Mouse (Mus musculus): ENCODE data around the gene Snd1. TPM values are rescaled to one million over a fixed set of nuclear protein-coding genes. Genes with fewer than 3 reads are reported as not detected.

The Snd1 gene
- polyA plus RNA-seq, 1 experiment from 2014 or later, result 56.6 TPM

DNA sequence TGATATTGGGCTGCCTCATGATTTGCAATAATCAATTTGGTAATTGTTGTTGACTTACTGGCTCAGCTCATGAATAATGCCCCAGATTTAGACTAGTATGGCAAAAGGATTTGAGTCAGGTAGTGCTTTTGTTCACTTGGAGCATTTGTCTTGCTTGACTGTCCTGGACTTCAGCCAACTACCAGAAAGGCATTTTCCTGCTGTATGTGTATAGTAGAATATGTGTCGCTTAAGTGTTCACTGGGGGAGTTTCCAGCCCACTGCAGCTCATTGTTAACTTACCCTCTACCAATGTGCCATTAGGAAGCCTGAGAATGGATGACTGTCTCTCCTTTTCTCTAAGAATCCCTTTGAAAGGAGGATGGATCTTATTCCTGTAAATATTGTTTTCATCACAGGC, 268.6 kb downstream of the Snd1 start:
- Histone ChIP-seq H3K9me3 (ENCODE audit: low read length) (no peaks in the 10 kb centered on the region), H3K27ac (ENCODE audit: low read length) (no peak overlapping the region), H3K27me3 (replicated peaks; ENCODE audit: insufficient read depth, low read length) (no peaks in the 10 kb centered on the region), H3K9ac (replicated peaks; ENCODE audit: low read depth) (no peak overlapping the region), H3K36me3 (ENCODE audit: insufficient read depth, low read length) (0 out of 2 replicates have a peak, but pooled peaks cover 6% of the 10 kb centered on the region), H3K4me1 (ENCODE audit: insufficient read depth, low read depth, low read length) (peaks cover 5% of the 10 kb centered on the region; the same call in 1 of the 2 replicates), H3K4me2 (replicated peaks; ENCODE audit: low read depth, low read length) (no peak overlapping the region), H3K4me3 (ENCODE audit: low read depth, low read length) (no peak overlapping the region)
- 31% methylated on average over 1 of the region's 1 CpGs for WGBS
- DNase-seq (ENCODE audit: low spot score), result peak; percentile 47
- ATAC-seq, result no peak
- TF ChIP-seq EP300 (IDR thresholded peaks at IDR 0.05) (no peak), CTCF (IDR thresholded peaks at IDR 0.05) (no peak)

DNA sequence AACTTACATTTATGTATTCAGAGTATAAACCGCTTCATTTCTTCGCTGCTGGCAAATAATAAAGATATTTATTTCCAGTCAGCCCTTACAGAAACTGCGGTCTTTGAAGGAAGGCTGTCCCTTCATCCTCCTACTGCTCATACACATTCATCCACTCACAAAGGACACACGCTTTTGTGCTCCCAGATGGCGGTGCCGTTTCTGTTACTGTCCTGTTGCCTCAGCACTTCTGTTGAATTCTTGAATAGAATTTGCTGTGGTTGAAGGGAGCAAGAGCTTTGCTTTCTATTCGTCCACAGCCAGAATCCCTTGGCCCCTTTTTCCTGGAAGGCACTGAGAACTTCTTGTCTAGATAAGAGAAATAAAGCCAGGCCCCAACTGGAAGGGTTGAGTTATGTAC, 270.9 kb downstream of the Snd1 start:
- no peak overlapping the region for H3K27ac ChIP-seq (ENCODE audit: low read length)
- DNase-seq (ENCODE audit: low spot score) (no peak), ATAC-seq (no peak)
- no peak for TF ChIP-seq CTCF (IDR thresholded peaks at IDR 0.05)
- TF ChIP-seq EP300 (IDR thresholded peaks at IDR 0.05), result no peak
- no peaks in the 10 kb centered on the region for H3K27me3 ChIP-seq (replicated peaks; ENCODE audit: insufficient read depth, low read length)
- no peak overlapping the region for H3K4me3 ChIP-seq (ENCODE audit: low read depth, low read length)
- 0 out of 2 replicates have a peak, but pooled peaks cover 6% of the 10 kb centered on the region for H3K36me3 ChIP-seq (ENCODE audit: insufficient read depth, low read length)
- 93% methylated on average over 7 of the region's 7 CpGs for WGBS
- H3K9me3 ChIP-seq (ENCODE audit: low read length), result no peaks in the 10 kb centered on the region
- peaks cover 5% of the 10 kb centered on the region; the same call in 1 of the 2 replicates for H3K4me1 ChIP-seq (ENCODE audit: insufficient read depth, low read depth, low read length)
- no peak overlapping the region for H3K4me2 ChIP-seq (replicated peaks; ENCODE audit: low read depth, low read length)
- no peak overlapping the region for H3K9ac ChIP-seq (replicated peaks; ENCODE audit: low read depth)

DNA sequence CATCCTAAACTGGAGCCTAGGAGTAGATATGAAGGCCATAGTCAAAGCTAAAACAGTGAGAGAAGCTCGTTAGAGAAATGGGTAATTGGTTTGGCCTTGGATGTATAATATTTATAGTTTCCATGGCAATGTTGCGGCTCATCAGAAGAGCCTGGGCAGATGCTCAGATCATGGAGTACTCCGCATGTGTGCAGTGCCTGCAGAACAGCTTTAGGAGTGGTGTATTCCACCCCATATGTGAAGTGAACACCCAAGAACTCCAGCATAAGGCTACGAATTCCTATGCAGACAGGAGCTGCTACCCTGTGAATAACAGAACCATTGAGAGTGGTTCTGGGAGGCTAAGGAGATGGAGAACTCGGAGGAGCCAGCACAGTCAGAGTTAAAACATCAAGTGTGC, 272.1 kb downstream of the Snd1 start:
- H3K9ac ChIP-seq (replicated peaks; ENCODE audit: low read depth), result no peak overlapping the region
- H3K27me3 ChIP-seq (replicated peaks; ENCODE audit: insufficient read depth, low read length), result no peaks in the 10 kb centered on the region
- DNase-seq (ENCODE audit: low spot score), result no peak
- WGBS, result 90% methylated on average over 5 of the region's 5 CpGs
- no peak for ATAC-seq
- H3K27ac ChIP-seq (ENCODE audit: low read length), result no peak overlapping the region
- peaks cover 5% of the 10 kb centered on the region; the same call in 1 of the 2 replicates for H3K4me1 ChIP-seq (ENCODE audit: insufficient read depth, low read depth, low read length)
- H3K36me3 ChIP-seq (ENCODE audit: insufficient read depth, low read length), result 0 out of 2 replicates have a peak, but pooled peaks cover 6% of the 10 kb centered on the region
- no peaks in the 10 kb centered on the region for H3K9me3 ChIP-seq (ENCODE audit: low read length)
- no peak overlapping the region for H3K4me2 ChIP-seq (replicated peaks; ENCODE audit: low read depth, low read length)
- no peak overlapping the region for H3K4me3 ChIP-seq (ENCODE audit: low read depth, low read length)
- TF ChIP-seq CTCF (IDR thresholded peaks at IDR 0.05) (no peak), EP300 (IDR thresholded peaks at IDR 0.05) (no peak)

GRCm38 (mm10) chr6:28747931-28748670, 273.2 kb downstream of the Snd1 start:
- Histone ChIP-seq H3K9me3 (ENCODE audit: low read length) (no peaks in the 10 kb centered on the region), H3K4me1 (ENCODE audit: insufficient read depth, low read depth, low read length) (peaks cover 5% of the 10 kb centered on the region; the same call in 1 of the 2 replicates), H3K27me3 (replicated peaks; ENCODE audit: insufficient read depth, low read length) (no peaks in the 10 kb centered on the region), H3K4me2 (replicated peaks; ENCODE audit: low read depth, low read length) (no peak overlapping the region), H3K9ac (replicated peaks; ENCODE audit: low read depth) (no peak overlapping the region), H3K36me3 (ENCODE audit: insufficient read depth, low read length) (0 out of 2 replicates have a peak, but pooled peaks cover 6% of the 10 kb centered on the region), H3K4me3 (ENCODE audit: low read depth, low read length) (no peak overlapping the region), H3K27ac (ENCODE audit: low read length) (no peak overlapping the region)
- DNase-seq (ENCODE audit: low spot score) (no peak), ATAC-seq (peak; percentile 46)
- no peak for TF ChIP-seq CTCF (IDR thresholded peaks at IDR 0.05)
- no peak for TF ChIP-seq EP300 (IDR thresholded peaks at IDR 0.05)
- WGBS, result 48% methylated on average over 14 of the region's 14 CpGs

- TF ChIP-seq CTCF (IDR thresholded peaks at IDR 0.05) (no peak), EP300 (IDR thresholded peaks at IDR 0.05) (no peak)
- DNase-seq (ENCODE audit: low spot score), result no peak
- Histone ChIP-seq H3K9me3 (ENCODE audit: low read length) (no peaks in the 10 kb centered on the region), H3K4me2 (replicated peaks; ENCODE audit: low read depth, low read length) (no peak overlapping the region), H3K36me3 (ENCODE audit: insufficient read depth, low read length) (0 out of 2 replicates have a peak, but pooled peaks cover 6% of the 10 kb centered on the region), H3K9ac (replicated peaks; ENCODE audit: low read depth) (no peak overlapping the region), H3K4me3 (ENCODE audit: low read depth, low read length) (no peak overlapping the region), H3K4me1 (ENCODE audit: insufficient read depth, low read depth, low read length) (no peaks in the 10 kb centered on the region), H3K27me3 (replicated peaks; ENCODE audit: insufficient read depth, low read length) (no peaks in the 10 kb centered on the region), H3K27ac (ENCODE audit: low read length) (no peak overlapping the region)
- 75% methylated on average over 3 of the region's 3 CpGs for WGBS
- ATAC-seq, result no peak
These were observed 274.3 kb downstream of the Snd1 start for GRCm38 (mm10) chr6:28749224-28749623.

- TF ChIP-seq CTCF (IDR thresholded peaks at IDR 0.05), result no peak
- 45% methylated on average over 3 of the region's 3 CpGs for WGBS
- Histone ChIP-seq H3K4me2 (replicated peaks; ENCODE audit: low read depth, low read length) (no peak overlapping the region), H3K4me1 (ENCODE audit: insufficient read depth, low read depth, low read length) (0 out of 2 replicates have a peak, but pooled peaks cover under 1% of the 10 kb centered on the region), H3K27me3 (replicated peaks; ENCODE audit: insufficient read depth, low read length) (no peaks in the 10 kb centered on the region), H3K4me3 (ENCODE audit: low read depth, low read length) (no peak overlapping the region), H3K9ac (replicated peaks; ENCODE audit: low read depth) (no peak overlapping the region), H3K9me3 (ENCODE audit: low read length) (no peaks in the 10 kb centered on the region), H3K27ac (ENCODE audit: low read length) (no peak overlapping the region), H3K36me3 (ENCODE audit: insufficient read depth, low read length) (no peaks in the 10 kb centered on the region)
- DNase-seq (ENCODE audit: low spot score) (no peak), ATAC-seq (no peak)
These were observed 276.2 kb downstream of the Snd1 start for GRCm38 (mm10) chr6:28751186-28751585.

All from lung, postnatal 0 days (tissue).